Mouse (Mus musculus) brain, embryonic 14.5 days (tissue): ENCODE data around the gene Olfr214.
"Not testable (repeated sequence)": the region's sequence is repeated elsewhere in the genome, so short reads cannot be mapped to it uniquely, and the experiment has no call there.

ENCODE experiments used
- CTCF ChIP-seq: fragments of 200-500 bp; IDR thresholded peaks from 2 replicates; pipeline ENCODE4 v1.5.1; 2012; ENCODE audit warnings: inconsistent platforms, mild to moderate bottlenecking, moderate library complexity, borderline replicate concordance; ENCODE audit not compliant: insufficient read depth, insufficient read length; ENCODE audit errors: extremely low read depth
- POLR2A ChIP-seq: fragments of 200-500 bp; IDR thresholded peaks from 2 replicates; pipeline ENCODE4 v1.6.1; 2012; ENCODE audit warnings: mild to moderate bottlenecking, inconsistent platforms, borderline replicate concordance; ENCODE audit not compliant: poor library complexity, insufficient read depth, insufficient read length, severe bottlenecking; ENCODE audit errors: extremely low read depth

DNA sequence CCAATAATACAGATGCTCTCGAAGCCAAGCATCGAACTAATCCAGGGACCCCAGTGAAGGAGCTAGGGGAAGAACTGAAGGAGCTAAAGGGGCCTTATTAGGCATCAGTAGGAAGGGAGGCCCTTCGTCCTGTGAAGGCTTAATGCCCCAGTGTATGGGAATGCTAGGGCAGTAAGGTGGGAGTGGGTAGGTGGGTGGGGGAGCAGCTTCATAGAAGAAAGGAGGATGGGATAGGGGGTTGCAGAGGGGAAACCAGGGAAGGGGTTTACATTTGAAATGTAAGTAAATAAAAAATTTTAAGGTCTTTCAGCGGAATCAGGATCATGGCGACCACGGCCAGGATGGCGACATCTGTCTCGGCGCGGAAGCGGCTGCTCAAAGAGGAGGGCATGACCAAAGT, 3.2 kb upstream of the Olfr214 start, which contains the start of gene Gm5580:
- not testable (repeated sequence) for TF ChIP-seq CTCF, POLR2A
